Mouse (Mus musculus) MEL (cell line): ENCODE results near the gene Fgfr2. TPM values are rescaled to one million over a fixed set of nuclear protein-coding genes. Genes with fewer than 3 reads are reported as not detected.

Source experiments
- DNase-seq: peaks from one replicate; pipeline ENCODE4 v3.0.0; 2011; ENCODE audit warnings: low read depth, low spot score
- H3K27ac ChIP-seq: 2 replicates; pipeline ENCODE4 v1.5.1; 2012; ENCODE audit warnings: low read depth, mild to moderate bottlenecking, control low read depth, low read length, moderate library complexity; ENCODE audit not compliant: control insufficient read depth
- H3K27me3 ChIP-seq, 2 experiments: fragments of 150-350 bp in 1 of 2; sonication (generic) in 1 of 2; 2 replicates each; pipeline ENCODE4 v1.6.1; 2012; ENCODE audit warnings: low read length in 2 of 2, mild to moderate bottlenecking in 2 of 2, improper control_type of control experiment in 1 of 2, moderate library complexity in 1 of 2; ENCODE audit not compliant: insufficient read depth in 2 of 2, control insufficient read depth in 1 of 2
- H3K36me3 ChIP-seq, 2 experiments: 2 replicates each; pipeline ENCODE4 v1.6.1; 2012 to 2014; ENCODE audit warnings: low read length in 2 of 2, improper control_type of control experiment in 1 of 2, inconsistent platforms in 1 of 2, mild to moderate bottlenecking in 1 of 2; ENCODE audit not compliant: insufficient read depth in 2 of 2, control insufficient read depth in 1 of 2
- H3K4me1 ChIP-seq, 2 experiments: fragments of 150-350 bp in 1 of 2; sonication (generic) in 1 of 2; 2 replicates each; pipeline ENCODE4 v1.6.1; 2012; ENCODE audit warnings: low read length in 2 of 2, improper control_type of control experiment in 1 of 2, mild to moderate bottlenecking in 1 of 2; ENCODE audit not compliant: insufficient read depth in 2 of 2, control insufficient read depth in 1 of 2
- H3K4me3 ChIP-seq, 2 experiments: fragments of 150-350 bp in 1 of 2; sonication (generic) in 1 of 2; 2 replicates each; pipeline ENCODE4 v1.5.1; 2012; ENCODE audit warnings: low read depth in 2 of 2, low read length in 2 of 2, mild to moderate bottlenecking in 2 of 2, moderate library complexity in 2 of 2, control low read depth in 1 of 2, improper control_type of control experiment in 1 of 2; ENCODE audit not compliant: control insufficient read depth in 1 of 2, insufficient read depth in 1 of 2
- H3K79me2 ChIP-seq: 2 replicates; pipeline ENCODE4 v1.6.1; 2012; ENCODE audit warnings: mild to moderate bottlenecking, low read length, moderate library complexity; ENCODE audit not compliant: control insufficient read depth, poor library complexity, insufficient read depth
- H3K9ac ChIP-seq: 2 replicates; pipeline ENCODE4 v1.6.1; 2012; ENCODE audit warnings: low read depth, mild to moderate bottlenecking, control low read depth, low read length, moderate library complexity; ENCODE audit not compliant: control insufficient read depth, poor library complexity, severe bottlenecking
- H3K9me3 ChIP-seq: fragments of 150-350 bp; sonication (generic); replicated peaks from 2 replicates; pipeline ENCODE4 v1.6.1; 2012; ENCODE audit warnings: mild to moderate bottlenecking, low read length, improper control_type of control experiment, moderate library complexity; ENCODE audit not compliant: insufficient read depth
- BHLHE40 ChIP-seq: IDR thresholded peaks from 2 replicates; pipeline ENCODE4 v1.6.1; 2012; ENCODE audit warnings: low read depth, mild to moderate bottlenecking, inconsistent platforms, low read length, improper control_type of control experiment, borderline replicate concordance
- CHD1 ChIP-seq: IDR thresholded peaks from 2 replicates; pipeline ENCODE4 v1.6.1; 2012; ENCODE audit warnings: low read depth, mild to moderate bottlenecking, inconsistent platforms, low read length, improper control_type of control experiment
- CTCF ChIP-seq, 3 experiments: IDR thresholded peaks in 2 of 3; conservative IDR thresholded peaks in 1 of 3; 2 replicates each; pipeline ENCODE4 v1.5.1; 2011 to 2012; ENCODE audit warnings: low read length in 3 of 3, low read depth in 2 of 3, mild to moderate bottlenecking in 2 of 3, improper control_type of control experiment in 1 of 3, inconsistent platforms in 1 of 3, mixed read lengths in 1 of 3, moderate library complexity in 1 of 3; ENCODE audit not compliant: control insufficient read depth in 1 of 3, insufficient read depth in 1 of 3, poor library complexity in 1 of 3, severe bottlenecking in 1 of 3
- ELF1 ChIP-seq: IDR thresholded peaks from 2 replicates; pipeline ENCODE4 v1.6.1; 2014; ENCODE audit warnings: low read depth, mild to moderate bottlenecking, inconsistent platforms, low read length, improper control_type of control experiment, moderate library complexity
- GATA1 ChIP-seq: IDR thresholded peaks from 2 replicates; pipeline ENCODE4 v1.6.1; 2011; ENCODE audit warnings: low read depth, low read length, improper control_type of control experiment
- HCFC1 ChIP-seq: IDR thresholded peaks from 2 replicates; pipeline ENCODE4 v1.6.1; 2012; ENCODE audit warnings: low read depth, mild to moderate bottlenecking, inconsistent platforms, low read length, improper control_type of control experiment, moderate library complexity
- JUND ChIP-seq: IDR thresholded peaks from 2 replicates; pipeline ENCODE4 v1.6.1; 2011; ENCODE audit warnings: low read depth, mild to moderate bottlenecking, improper control_type of control experiment, low read length
- MAFK ChIP-seq: IDR thresholded peaks from 2 replicates; pipeline ENCODE4 v1.6.1; 2011; ENCODE audit warnings: low read depth, mild to moderate bottlenecking, low read length, improper control_type of control experiment, borderline replicate concordance
- MAX ChIP-seq: IDR thresholded peaks from 2 replicates; pipeline ENCODE4 v1.6.1; 2011; ENCODE audit warnings: low read length, improper control_type of control experiment
- MYB ChIP-seq: IDR thresholded peaks from 2 replicates; pipeline ENCODE4 v1.6.1; 2011; ENCODE audit warnings: mild to moderate bottlenecking, low read depth, low read length, improper control_type of control experiment
- MYC ChIP-seq: IDR thresholded peaks from 2 replicates; pipeline ENCODE4 v1.6.1; 2011; ENCODE audit warnings: low read depth, mild to moderate bottlenecking, low read length, improper control_type of control experiment, moderate library complexity
- NELFE ChIP-seq: IDR thresholded peaks from 2 replicates; pipeline ENCODE4 v1.6.1; 2011; ENCODE audit warnings: low read depth, low read length, improper control_type of control experiment
- NRF1 ChIP-seq: IDR thresholded peaks from 2 replicates; pipeline ENCODE4 v1.6.1; 2014; ENCODE audit warnings: low read depth, mild to moderate bottlenecking, inconsistent platforms, low read length, improper control_type of control experiment, moderate library complexity; ENCODE audit not compliant: poor library complexity, insufficient read depth, severe bottlenecking
- POLR2AphosphoS2 ChIP-seq: IDR thresholded peaks from 2 replicates; pipeline ENCODE4 v1.6.1; 2011; ENCODE audit warnings: low read length, improper control_type of control experiment
- RAD21 ChIP-seq: IDR thresholded peaks from 2 replicates; pipeline ENCODE4 v1.6.1; 2011; ENCODE audit warnings: mild to moderate bottlenecking, low read depth, low read length, improper control_type of control experiment
- RCOR1 ChIP-seq: IDR thresholded peaks from 2 replicates; pipeline ENCODE4 v1.6.1; 2012; ENCODE audit warnings: low read depth, mild to moderate bottlenecking, inconsistent platforms, low read length, improper control_type of control experiment
- TCF12 ChIP-seq: IDR thresholded peaks from 2 replicates; pipeline ENCODE4 v1.6.1; 2014; ENCODE audit warnings: low read depth, mild to moderate bottlenecking, inconsistent platforms, low read length, improper control_type of control experiment, moderate library complexity
- USF1 ChIP-seq: IDR thresholded peaks from 2 replicates; pipeline ENCODE4 v1.6.1; 2014; ENCODE audit warnings: low read depth, mild to moderate bottlenecking, inconsistent platforms, low read length, improper control_type of control experiment, moderate library complexity
- ZC3H11A ChIP-seq: IDR thresholded peaks from 2 replicates; pipeline ENCODE4 v1.6.1; 2012; ENCODE audit warnings: low read depth, mild to moderate bottlenecking, inconsistent platforms, low read length, improper control_type of control experiment
- ZKSCAN1 ChIP-seq: IDR thresholded peaks from 2 replicates; pipeline ENCODE4 v1.6.1; 2012; ENCODE audit warnings: low read depth, mild to moderate bottlenecking, inconsistent platforms, low read length, improper control_type of control experiment, moderate library complexity
- ZMIZ1 ChIP-seq: IDR thresholded peaks from 2 replicates; pipeline ENCODE4 v1.6.1; 2012; ENCODE audit warnings: low read depth, mild to moderate bottlenecking, inconsistent platforms, low read length, improper control_type of control experiment, moderate library complexity
- ZNF384 ChIP-seq: IDR thresholded peaks from 2 replicates; pipeline ENCODE4 v1.6.1; 2012; ENCODE audit warnings: low read depth, mild to moderate bottlenecking, inconsistent platforms, low read length, improper control_type of control experiment
- polyA plus RNA-seq, 2 experiments: library from polyadenylated mRNA; stranded (reverse) in 1 of 2; unstranded in 1 of 2; fragments of >175 nt in 1 of 2; fragments of >200 nt in 1 of 2; gene quantifications; 2 replicates each; pipeline versions ENCODE4 v1.2.1 to v1.2.4; 2012; ENCODE audit warnings: low replicate concordance in 2 of 2, low read depth in 1 of 2; ENCODE audit not compliant: insufficient read length in 2 of 2, insufficient read depth in 1 of 2, missing spikeins in 1 of 2
- total RNA-seq: library from RNA; depleted of rRNA; stranded (reverse); fragments of 300-350 nt; gene quantifications from 2 replicates; pipeline ENCODE4 v1.2.3, GENCODE M21; 2012

The Fgfr2 gene
- total and polyA plus RNA-seq, 3 experiments = not detected

DNA sequence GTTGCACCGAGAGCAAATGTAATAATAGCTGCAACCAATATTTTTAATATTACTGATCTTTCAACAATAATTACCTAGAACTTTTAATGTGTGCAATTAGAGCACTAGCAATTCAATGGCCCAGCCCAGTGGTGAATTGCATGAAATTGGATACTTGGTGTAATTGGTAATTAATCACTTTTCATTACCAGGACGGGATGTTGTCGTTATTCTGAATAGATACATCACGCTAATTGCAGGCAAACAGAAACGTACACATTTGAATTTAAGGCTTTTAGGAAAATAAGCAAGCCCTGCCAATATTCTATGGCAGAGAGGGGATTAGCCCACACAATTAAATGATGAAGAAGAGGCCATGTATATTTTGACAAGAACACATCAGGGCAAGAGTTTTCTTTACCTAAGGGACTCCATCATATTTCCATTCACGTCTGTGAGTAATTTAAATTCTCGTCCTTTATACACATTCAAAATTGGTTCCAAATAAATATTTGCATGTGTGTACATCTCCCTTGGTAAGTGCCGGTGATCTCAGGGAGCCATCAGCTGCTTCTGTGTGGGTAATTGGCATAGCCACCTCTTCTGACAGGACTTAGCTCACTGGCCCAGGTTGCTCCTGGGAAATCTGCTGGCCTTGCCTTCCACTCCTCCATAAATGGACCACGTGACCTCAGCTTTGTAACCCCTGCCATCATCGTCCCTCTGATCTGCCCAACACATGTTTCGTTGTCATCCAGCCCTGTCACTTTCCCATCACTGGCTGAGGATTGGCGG lies 1471.0 kb downstream of the Fgfr2 start:
- no peaks in the 10 kb centered on the region for H3K9me3 ChIP-seq
- no peak overlapping the region for H3K27ac ChIP-seq
- DNase-seq = no peak
- H3K4me3 ChIP-seq = no peak overlapping the region
- no peaks in the 10 kb centered on the region for H3K79me2 ChIP-seq
- H3K9ac ChIP-seq = no peak overlapping the region
- TF ChIP-seq MAX = no peak
- TF ChIP-seq MYC = no peak
- TF ChIP-seq ZNF384 = no peak
- no peak for TF ChIP-seq NRF1
- no peak for TF ChIP-seq BHLHE40
- no peak for TF ChIP-seq CHD1
- no peak for TF ChIP-seq MAFK
- no peak for TF ChIP-seq ZC3H11A
- no peak for TF ChIP-seq USF1
- TF ChIP-seq ZKSCAN1 = no peak
- TF ChIP-seq ZMIZ1 = no peak
- no peak for TF ChIP-seq CTCF (IDR thresholded peaks at IDR 0.05 in 2 of 3, conservative IDR thresholded peaks at IDR 0.05 in 1 of 3; ENCODE audit: control insufficient read depth in 1 of 3, insufficient read depth in 1 of 3, low read depth in 2 of 3, low read length in 3 of 3, poor library complexity in 1 of 3, severe bottlenecking in 1 of 3)
- TF ChIP-seq GATA1 = no peak
- no peak for TF ChIP-seq HCFC1
- no peak for TF ChIP-seq NELFE
- TF ChIP-seq MYB = no peak
- TF ChIP-seq RAD21 = no peak
- TF ChIP-seq JUND = no peak
- no peak for TF ChIP-seq TCF12
- no peak for TF ChIP-seq RCOR1
- H3K4me1 ChIP-seq = no peaks in the 10 kb centered on the region
- no peaks in the 10 kb centered on the region; a peak in 1 of 4 replicates for H3K27me3 ChIP-seq
- H3K36me3 ChIP-seq = no peaks in the 10 kb centered on the region

DNA sequence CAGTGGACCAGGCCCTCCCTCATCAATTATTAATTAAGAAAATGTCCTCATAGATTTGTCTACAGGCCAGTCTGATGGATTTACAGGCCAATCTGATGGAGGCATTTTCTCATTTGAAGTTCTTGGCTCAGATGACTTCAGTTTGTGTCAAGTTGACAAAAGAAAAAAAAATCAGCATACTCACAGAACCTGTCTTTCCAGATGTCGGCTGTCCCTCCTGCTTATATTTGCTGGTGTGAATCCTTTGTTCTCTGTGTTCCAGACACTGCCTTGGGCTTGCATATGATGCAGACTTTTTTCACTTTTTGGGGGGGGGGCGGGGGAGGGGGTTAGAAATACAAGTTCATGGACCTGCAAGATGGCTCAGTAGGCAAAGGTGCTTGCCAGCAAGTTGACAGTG lies 1472.9 kb downstream of the Fgfr2 start:
- H3K27ac ChIP-seq = no peak overlapping the region
- H3K9me3 ChIP-seq = no peaks in the 10 kb centered on the region
- no peaks in the 10 kb centered on the region for H3K4me1 ChIP-seq
- no peak overlapping the region for H3K4me3 ChIP-seq
- TF ChIP-seq ZMIZ1 = no peak
- TF ChIP-seq RCOR1 = no peak
- TF ChIP-seq ELF1 = no peak
- no peak for TF ChIP-seq POLR2AphosphoS2
- no peak for DNase-seq
- H3K9ac ChIP-seq = no peak overlapping the region
- no peaks in the 10 kb centered on the region for H3K79me2 ChIP-seq
- H3K36me3 ChIP-seq = no peaks in the 10 kb centered on the region
- no peaks in the 10 kb centered on the region; a peak in 1 of 4 replicates for H3K27me3 ChIP-seq
